Mouse (Mus musculus): ENCODE measurements around the gene Furin.
"Not testable (repeated sequence)": the region's sequence is repeated elsewhere in the genome, so short reads cannot be mapped to it uniquely, and the experiment has no call there.

Furin gene

DNA sequence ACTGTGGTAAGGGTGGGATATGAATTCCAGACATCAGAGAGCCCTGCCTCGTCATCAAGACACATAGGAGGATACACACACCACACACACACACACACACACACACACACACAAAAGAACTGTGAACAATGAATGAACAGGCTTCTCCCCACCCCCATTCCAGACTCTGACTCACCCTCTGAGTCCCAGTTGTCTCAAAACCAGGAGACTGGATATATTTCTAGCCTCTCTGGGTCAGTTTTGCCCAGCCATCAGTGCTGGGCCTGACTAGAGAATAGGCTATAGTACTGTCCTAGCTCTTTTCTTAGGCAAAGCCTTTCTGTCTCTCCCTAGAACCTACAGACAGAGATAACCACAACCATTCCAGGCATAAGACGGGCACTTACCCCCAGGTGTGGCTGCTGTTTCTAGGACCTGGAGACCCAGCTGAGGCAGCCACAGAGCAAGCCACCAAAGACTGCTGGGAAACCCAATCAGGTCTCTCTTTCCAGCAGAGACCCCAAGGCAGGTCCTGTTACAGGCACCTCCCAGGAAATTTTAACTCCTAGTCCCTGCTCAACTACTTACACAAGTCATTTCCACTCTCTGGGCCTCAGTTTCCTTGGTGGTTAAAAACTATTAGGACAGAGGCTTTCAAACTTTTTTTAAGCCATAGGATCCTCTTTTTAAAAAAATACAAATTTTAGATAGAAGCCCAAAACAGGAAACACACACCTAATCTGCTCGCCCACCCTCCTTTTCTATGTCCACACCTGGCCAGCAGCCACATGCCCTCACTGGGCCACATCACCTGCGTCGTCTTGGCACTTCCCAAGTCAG is 4.0 kb downstream of the Furin start:
- DNase-seq (ENCODE audit: low spot score) = no peak

- no peak for DNase-seq (ENCODE audit: low spot score)
Observed at GRCm38 (mm10) chr7:80400571-80400970, 4.7 kb downstream of the Furin start.

GRCm38 (mm10) chr7:80400099-80400498 is 5.1 kb downstream of the Furin start:
- DNase-seq (ENCODE audit: low spot score) = no peak

DNA sequence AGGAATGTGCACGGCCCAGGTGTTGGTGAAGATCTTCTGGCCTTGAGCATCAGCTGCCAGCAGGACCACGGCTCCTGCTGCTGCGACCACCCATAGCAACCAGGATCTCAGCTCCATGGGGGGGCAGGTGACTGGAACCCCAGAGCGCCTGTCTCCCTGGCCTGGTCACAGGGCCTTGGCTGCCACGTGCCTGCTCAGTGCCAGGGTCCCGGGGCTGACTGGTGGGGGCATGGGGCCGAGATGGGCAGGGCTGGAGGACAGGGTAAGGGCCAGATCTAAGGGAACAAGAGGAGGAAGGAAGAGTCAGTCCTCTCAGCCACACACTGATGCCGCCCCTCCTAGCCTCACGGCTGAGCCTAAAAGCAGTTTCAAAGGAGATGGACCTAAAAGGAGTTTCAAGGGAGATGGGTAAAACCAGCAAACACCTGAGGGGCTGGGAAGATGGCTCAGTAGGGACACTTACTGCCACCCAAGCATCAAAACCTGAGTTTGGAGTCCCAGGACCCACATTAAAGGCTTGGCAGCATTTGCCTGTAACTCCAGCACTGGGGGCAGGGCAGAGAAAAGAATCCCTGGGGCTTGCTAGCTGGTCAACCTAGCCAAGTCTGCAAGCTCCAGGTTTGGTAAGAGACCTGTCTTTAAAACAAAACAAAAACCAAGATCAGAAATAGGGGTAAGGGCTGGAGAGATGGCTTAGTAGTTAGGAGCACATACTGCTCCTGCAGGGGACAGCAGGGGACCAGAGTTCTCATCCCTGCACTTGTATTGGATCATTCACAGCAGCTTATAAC is 6.4 kb downstream of the Furin start:
- DNase-seq (ENCODE audit: low spot score) = no peak

GRCm38 (mm10) chr7:80397986-80398385 is 7.2 kb downstream of the Furin start:
- DNase-seq (ENCODE audit: low spot score) = no peak

GRCm38 (mm10) chr7:80396427-80396826 is 8.8 kb downstream of the Furin start:
- DNase-seq (ENCODE audit: low spot score) = not testable (repeated sequence)

- no peak for DNase-seq (ENCODE audit: low spot score)
Observed at GRCm38 (mm10) chr7:80394600-80394999, 10.6 kb downstream of the Furin start.

DNA sequence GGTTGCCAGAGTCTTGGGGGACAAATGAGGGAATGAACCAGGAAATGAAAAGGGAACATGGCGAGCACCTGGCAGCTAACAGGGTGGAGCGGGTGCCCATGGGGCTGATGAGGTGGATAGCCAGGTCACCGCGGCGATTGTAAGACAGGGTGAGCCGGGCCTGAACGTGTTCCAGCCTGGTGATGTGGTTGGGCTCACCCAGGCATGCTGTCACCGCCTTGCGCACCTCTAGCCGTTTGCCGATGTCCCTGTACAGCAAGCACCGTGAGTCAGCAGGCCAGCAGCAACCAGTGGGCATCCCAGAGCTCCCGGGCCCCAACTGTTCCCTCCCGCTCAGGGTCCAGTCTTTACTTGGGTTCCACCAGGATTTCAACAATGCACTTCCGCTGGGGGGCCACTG is 13.1 kb downstream of the Furin start:
- DNase-seq (ENCODE audit: low spot score) = no peak

GRCm38 (mm10) chr7:80387633-80388543 is 17.3 kb downstream of the Furin start, which contains the start of gene Fes:
TSS of gene Fes (minus strand) at chr7:80387946.
- no peak for DNase-seq (ENCODE audit: low spot score)

DNA sequence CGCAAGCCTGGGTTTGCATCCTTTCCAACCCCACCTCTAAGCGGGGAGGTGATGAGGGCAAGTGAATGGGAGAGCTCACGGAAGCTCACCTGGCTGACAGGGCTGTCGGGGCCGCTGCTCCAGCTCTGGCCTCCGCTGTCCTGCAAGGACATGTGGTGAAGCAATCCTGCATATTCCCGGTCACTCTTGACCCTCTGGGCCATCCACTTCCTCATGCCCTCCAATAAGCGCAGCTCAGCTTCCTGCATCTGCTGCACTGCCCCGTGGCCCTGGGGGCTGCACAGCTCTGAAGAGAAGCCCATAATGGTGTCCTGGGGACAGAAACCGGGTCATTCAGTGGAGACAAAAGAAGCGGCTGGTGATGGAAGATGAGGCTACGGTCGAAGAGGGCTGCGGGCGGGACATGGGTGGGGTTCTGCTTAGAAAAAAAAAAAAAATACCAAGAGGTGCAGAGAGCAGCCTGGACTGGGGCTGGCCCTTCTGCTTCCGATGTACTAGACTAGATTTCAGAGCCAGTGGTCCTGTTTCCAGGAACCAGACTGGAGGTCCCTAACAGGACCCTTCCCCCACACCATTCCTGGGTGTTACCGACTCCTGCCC is 18.1 kb downstream of the Furin start:
- no peak for DNase-seq (ENCODE audit: low spot score)

DNA sequence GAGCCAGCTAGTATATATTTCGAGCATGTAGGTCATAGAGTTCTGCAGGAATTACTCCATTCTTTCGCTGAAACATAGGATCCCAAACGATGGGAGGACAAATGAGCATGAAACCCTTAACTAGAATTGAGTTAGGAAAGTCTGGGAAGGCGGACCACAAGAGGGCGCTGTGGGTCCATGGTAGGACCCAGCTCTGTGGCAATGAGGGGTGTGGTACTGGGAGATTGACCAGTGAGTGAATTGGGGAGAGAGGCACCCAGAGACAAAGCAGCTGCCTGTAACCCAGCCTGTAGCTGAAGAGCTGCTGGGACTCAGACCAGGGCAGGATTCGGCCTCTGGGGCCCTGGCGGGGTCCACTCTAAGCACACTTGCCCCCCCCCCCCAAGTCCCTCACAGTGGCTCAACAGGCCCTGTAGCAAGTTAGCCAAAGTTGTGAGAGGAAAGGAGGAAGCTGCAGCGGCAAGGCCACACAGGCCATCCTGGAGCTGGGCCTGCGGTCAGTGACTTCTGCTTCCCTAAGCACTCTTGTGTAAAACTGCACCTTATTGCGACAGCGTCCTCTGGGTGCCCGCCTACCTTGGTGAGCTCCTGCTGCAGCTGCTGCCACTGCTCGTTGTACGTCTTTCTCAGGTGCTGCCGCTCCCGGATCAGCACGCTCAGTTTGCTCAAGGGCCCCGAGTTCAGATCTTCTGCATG is 18.9 kb downstream of the Furin start:
- DNase-seq (ENCODE audit: low spot score) = no peak

DNA sequence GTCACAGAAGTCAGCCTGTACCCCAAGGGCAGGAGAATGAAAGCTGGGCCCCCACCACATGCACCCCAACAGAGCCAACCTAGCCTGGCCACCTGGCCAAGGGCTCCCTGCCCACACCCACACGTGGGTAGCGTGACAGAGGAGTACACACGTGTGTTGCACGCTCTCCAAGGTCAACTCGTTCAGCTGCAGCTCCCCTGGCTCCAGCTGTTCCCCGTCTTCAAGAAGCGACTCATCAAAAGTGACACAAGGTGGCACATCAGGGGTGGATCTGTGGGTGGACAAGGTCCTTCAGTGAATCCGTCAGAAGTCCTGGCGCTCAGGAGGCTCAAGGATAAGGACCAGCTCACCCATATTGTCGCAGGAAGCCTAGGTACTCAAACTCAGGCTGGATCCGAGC is 22.3 kb downstream of the Furin start:
- no peak for DNase-seq (ENCODE audit: low spot score)

- no peak for DNase-seq (ENCODE audit: low spot score)
Observed at GRCm38 (mm10) chr7:80379531-80379930, 25.7 kb downstream of the Furin start.

- DNase-seq (ENCODE audit: low spot score) = no peak
Observed at GRCm38 (mm10) chr7:80377471-80377870, 27.8 kb downstream of the Furin start.

DNA sequence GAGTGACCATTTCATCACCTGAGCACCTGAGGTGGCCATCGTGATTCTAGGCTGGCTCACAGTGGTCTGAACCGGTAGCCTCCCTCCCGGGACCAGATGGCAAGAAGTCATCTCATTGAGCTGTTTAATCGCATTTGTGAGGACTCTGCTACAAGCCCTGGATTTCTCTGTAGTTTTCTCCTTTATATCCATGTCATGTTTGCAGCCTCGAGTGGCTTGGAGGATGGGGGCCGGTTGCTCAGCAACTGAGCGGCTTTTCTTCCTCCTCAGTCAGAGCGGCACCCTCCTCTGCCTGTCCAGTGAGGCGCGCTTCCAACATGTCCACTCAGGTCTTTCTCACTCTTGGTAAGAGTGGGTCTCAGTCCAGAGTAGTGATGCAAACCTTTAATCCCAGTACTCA is 29.0 kb downstream of the Furin start:
- DNase-seq (ENCODE audit: low spot score) = no peak

DNA sequence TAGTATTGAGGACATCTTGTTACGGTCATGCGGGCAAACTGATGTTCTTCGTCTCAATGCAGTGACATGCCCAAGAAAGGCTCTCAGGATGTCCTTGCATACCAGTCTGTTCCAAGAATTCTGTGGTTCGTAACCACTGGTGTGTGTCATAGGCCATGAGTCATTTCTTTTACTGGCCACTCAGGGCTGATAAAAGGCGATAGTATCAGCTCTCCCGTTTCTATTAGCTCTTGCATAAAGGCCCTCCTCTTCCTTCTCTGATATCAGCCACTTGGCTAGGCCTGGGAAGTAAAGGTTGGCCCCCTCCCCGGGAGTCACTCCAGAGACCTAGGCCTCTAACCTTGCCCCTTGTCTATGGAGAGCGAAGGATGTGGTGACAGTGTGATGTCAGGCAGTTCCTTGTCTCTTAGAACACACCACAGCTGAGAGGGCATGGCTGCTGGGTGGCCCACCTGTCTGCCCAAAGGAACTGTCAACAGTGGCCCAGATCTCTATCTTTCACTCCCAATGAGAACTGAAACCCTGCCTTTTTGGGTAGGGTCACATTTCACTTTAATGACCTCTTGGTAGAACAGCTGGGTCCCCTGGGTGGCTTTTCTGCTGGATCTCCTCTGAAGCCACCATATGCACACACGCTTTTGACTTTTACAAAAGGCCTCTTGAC is 29.7 kb downstream of the Furin start:
- DNase-seq (ENCODE audit: low spot score) = no peak

- no peak for DNase-seq (ENCODE audit: low spot score)
Observed at GRCm38 (mm10) chr7:80374733-80375132, 30.5 kb downstream of the Furin start.

GRCm38 (mm10) chr7:80374280-80374679 is 31.0 kb downstream of the Furin start:
- DNase-seq (ENCODE audit: low spot score) = no peak

GRCm38 (mm10) chr7:80373850-80374249 is 31.4 kb downstream of the Furin start:
- DNase-seq (ENCODE audit: low spot score) = no peak

DNA sequence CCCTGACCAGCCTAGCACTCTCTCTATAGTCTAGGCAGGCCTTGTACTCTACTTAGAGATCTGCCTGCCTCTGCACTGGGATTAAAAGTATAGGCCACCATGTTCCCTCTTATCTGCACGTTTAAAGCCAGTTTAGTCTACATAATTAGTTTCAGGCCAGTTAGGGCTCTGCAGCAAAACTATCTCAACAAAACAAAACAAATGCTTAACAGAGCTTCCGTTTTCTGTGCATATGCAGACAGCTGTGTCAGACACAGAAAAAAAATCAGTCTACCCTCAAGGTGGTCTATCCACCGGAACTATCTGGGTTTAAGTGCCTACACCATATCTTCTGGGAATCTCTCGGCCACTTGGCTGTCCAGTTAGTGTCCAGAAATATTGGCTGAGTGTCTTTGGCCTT is 31.9 kb downstream of the Furin start:
- DNase-seq (ENCODE audit: low spot score) = no peak

DNA sequence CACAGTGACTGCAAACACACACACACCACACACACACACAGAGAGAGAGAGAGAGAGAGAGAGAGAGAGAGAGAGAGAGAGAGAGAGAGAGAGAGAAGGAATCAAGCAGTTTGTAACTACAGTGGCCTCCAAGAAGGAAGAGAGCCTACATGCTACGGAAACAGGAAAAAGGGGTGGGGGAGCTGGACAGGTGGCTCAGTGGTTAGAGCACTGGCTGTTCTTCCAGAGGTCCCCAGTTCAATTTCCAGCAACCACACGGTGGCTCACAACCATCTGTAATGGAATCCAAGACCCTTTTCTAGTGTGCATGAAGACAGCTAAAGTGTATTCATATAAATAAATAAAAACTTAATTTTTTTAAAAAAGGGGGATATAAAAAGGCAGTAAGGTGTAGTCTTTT is 32.6 kb downstream of the Furin start:
- DNase-seq (ENCODE audit: low spot score) = no peak

Data from left cerebral cortex, adult 11 months (tissue).